Mouse (Mus musculus): Measurements from ENCODE around the gene Cdk5rap3.

The Cdk5rap3 gene

GRCm38 (mm10) chr11:96916044-96916884 lies at the start of gene Cdk5rap3:
TSS of gene Cdk5rap3 (minus strand) at chr11:96916496.
- DNase-seq (ENCODE audit: low read depth, low spot score): peak; percentile 99

- peak; percentile 92 for DNase-seq (ENCODE audit: low read depth, low spot score)
These were observed 47.3 kb upstream of the Cdk5rap3 start for GRCm38 (mm10) chr11:96963580-96963979.

- no peak for DNase-seq (ENCODE audit: low read depth, low spot score)
These were observed 40.9 kb upstream of the Cdk5rap3 start for GRCm38 (mm10) chr11:96957061-96957805.

DNA sequence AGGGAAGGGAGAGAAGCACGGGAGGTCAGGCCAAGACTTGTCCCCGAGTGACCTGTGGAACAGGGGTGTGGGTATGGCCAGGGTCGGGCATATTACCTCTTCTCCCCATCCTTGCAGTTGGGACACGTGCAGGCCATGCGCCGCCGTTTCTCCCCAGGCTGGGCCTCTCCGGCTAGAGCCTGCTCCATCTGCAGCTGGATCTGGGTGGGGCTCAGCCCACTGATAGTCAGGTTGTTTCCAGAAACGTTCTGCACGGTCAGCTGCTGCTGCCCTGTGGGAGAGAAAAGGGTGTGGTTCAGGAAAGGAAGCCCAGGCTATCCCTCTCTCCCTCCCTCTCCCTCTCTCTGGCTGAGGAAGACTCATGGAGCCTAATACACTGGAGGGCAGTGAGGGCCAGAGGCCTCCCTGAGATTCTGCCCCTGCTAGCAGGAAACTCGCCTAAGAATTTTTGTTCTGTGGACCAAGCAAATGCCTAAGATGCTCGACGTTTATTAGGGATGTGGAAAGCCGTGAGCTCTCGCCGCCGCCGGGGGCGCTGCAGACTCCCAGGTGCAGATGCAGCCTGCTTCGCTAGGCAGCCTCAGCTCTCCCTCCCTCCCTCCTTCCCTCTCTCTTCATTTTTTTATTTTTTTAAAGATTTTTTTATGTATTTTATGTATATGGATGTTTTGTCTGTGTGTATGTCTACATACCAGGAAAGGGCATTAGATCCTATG lies 39.9 kb upstream of the Cdk5rap3 start:
- peak; percentile 39 for DNase-seq (ENCODE audit: low read depth, low spot score)

DNA sequence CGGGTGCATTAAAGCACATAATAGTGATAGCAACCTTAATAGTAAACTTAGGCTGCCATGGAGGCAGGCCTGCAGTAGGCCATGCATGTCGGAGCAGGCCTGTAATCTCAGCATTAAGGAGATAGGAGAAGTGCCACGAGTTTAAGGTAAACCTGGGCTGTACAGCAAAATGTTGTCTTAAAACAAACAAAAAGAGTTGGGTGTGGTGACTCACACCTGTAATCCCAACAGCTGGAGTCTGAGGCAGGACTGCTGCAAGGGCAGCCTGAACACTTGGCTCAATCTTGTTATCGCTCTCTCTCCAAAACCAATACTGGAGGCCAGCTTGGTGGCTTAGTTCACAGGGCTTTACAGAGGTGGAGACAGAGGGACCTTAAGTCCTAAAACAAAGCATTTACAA lies 38.8 kb upstream of the Cdk5rap3 start:
- no peak for DNase-seq (ENCODE audit: low read depth, low spot score)

- no peak for DNase-seq (ENCODE audit: low read depth, low spot score)
These were observed 36.6 kb upstream of the Cdk5rap3 start for GRCm38 (mm10) chr11:96952896-96953295.

- DNase-seq (ENCODE audit: low read depth, low spot score): peak; percentile 72
These were observed 36.1 kb upstream of the Cdk5rap3 start for GRCm38 (mm10) chr11:96952426-96952825.

- no peak for DNase-seq (ENCODE audit: low read depth, low spot score)
These were observed 34.5 kb upstream of the Cdk5rap3 start for GRCm38 (mm10) chr11:96950767-96951166.

DNA sequence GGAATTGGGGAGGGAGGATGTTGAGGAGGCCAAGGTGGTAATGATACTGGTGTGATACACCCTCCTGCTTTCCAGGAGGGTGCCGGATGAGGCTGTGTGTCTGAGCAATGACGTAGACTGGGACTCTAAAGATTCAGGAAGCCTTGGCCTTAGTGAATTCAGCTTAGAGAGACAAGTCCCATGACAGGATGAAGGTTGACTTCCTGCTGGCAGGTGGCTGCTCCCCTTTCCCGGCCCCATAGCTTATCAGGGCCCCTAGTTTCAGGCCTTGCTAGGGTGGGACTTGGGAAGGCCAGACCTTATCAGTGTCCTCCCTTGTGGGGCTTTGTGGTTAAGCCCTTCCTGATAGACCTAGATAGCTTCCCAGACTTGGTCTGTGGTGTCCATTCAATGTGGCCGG lies 31.6 kb upstream of the Cdk5rap3 start:
- DNase-seq (ENCODE audit: low read depth, low spot score): no peak

GRCm38 (mm10) chr11:96946498-96946897 lies 30.2 kb upstream of the Cdk5rap3 start:
- no peak for DNase-seq (ENCODE audit: low read depth, low spot score)

DNA sequence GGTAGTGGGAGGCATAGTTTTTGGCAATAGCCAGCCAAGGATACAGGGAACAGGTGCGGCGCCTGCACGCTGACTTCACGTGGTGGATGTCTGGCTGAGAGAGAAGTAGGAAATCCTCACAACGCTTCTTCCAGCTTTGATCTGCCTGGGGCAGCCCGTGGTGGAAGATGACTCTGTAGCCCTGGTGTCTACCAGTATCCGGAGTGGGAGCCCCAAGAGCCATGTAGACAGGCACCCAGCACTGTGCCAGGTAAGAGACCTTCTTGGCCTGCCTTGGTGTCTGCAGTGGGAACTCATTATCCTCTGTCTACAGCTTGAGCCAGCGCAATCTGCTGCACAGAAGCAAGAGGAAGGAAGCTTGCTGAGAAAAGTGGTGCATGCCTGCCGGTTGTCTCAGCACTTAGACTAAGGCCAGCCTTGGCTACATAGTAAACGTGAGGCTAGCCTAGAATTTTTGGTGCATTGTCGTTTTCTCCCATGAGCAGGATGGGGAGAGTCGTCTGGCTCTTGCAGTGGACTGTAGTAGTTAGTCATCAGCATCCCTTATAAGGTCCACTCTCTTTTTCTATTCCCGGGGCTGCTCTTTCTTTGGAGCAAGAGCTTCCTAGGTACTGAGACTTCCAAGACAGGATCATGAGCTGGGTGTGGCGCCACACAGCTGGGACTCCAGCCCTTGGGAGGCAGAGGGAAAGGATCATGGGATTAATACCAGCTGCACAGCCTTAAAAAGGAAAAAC lies 28.7 kb upstream of the Cdk5rap3 start:
- no peak for DNase-seq (ENCODE audit: low read depth, low spot score)

DNA sequence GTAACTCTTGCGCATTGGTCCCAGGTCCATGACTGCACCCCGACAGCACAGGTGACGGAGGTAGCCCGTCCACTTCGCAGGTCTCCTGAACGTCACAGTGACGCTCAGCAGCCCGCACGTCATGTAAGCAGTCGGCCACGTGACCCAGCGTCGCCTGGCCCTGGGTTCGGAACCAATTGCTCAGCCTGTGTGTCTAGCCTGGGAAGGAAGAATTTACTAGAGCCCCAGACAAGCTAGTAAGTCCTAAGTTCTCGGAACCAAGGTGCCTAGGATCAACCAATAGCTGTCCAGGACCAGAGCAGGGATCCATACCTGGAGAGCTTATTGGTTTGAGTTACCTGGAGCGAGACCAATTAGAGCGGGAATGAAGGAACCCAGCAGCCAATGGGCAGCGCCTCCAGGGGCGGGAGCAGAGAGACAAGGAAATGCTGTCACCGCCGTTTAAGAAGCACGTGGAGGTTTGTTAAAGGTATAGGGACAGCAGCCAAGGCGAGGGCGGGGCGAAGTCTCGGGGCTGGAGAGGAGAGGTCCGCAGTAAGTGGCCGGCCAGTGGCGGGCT lies 27.5 kb upstream of the Cdk5rap3 start, which contains the start of gene Pnpo:
Gene Pnpo, minus strand, starts transcription at position 241 of the 559 bp plus-strand sequence.
- peak; percentile 99 for DNase-seq (ENCODE audit: low read depth, low spot score)

- no peak for DNase-seq (ENCODE audit: low read depth, low spot score)
These were observed 25.8 kb upstream of the Cdk5rap3 start for GRCm38 (mm10) chr11:96941989-96942590.

DNA sequence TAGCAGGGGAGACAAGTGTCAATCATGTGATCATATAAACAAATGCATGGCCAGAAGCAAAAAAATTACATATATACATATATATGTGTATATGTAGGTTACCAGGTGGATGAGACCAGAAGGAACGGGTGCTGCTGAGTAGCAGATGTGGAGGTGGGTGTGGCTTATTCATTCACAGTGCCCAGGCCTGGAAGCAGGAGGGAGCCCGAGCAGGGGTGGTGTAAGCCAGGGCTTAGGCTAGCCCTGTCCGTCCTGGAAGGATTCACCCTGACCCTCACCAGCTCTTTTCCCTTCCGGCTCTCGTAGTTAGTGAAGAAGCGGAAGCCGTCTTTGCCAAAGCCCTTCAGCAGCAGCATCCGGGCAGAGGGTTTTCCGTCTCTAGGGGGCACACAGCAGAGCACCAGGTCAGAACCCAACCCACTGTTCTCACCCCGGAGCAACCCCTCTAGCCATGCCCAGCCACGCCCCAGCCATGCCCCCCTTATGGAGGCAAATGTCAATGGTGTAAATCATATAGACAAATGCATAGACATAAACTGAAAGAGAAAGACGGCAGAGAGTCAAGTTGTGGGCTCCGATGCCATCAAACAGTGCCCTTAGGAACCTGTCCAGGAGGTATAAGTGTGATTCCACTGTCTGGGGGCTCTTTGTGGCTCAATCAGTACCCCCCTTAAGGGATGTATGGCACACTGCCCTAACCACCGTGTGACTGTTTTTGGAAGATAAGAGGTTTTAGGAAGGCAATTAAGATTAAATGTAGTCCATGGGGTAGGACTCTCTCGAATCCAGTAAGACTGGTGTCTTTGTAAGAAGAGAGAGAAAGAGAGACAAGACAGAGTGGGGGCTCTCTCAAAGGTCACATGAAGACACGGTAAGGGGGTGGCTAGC lies 24.5 kb upstream of the Cdk5rap3 start:
- DNase-seq (ENCODE audit: low read depth, low spot score): no peak

DNA sequence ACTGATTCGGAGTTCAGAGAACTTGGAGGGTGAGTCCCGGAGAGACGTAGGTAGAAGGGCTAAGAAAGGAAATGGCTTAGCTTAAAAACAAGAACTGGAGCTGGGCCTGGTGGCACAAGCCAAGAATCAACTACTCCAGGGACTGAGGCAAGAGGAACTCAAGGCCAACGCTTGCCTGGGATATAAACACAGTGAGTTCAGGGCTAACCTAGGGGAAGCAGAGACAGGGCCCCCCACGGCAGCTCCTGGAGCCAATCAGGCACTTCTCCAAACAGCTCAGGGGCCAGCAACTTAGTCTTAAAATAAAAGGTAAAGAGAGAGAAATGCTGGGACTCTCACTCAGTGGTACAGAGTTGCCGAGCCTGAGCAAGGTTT lies 22.1 kb upstream of the Cdk5rap3 start:
- DNase-seq (ENCODE audit: low read depth, low spot score): no peak

DNA sequence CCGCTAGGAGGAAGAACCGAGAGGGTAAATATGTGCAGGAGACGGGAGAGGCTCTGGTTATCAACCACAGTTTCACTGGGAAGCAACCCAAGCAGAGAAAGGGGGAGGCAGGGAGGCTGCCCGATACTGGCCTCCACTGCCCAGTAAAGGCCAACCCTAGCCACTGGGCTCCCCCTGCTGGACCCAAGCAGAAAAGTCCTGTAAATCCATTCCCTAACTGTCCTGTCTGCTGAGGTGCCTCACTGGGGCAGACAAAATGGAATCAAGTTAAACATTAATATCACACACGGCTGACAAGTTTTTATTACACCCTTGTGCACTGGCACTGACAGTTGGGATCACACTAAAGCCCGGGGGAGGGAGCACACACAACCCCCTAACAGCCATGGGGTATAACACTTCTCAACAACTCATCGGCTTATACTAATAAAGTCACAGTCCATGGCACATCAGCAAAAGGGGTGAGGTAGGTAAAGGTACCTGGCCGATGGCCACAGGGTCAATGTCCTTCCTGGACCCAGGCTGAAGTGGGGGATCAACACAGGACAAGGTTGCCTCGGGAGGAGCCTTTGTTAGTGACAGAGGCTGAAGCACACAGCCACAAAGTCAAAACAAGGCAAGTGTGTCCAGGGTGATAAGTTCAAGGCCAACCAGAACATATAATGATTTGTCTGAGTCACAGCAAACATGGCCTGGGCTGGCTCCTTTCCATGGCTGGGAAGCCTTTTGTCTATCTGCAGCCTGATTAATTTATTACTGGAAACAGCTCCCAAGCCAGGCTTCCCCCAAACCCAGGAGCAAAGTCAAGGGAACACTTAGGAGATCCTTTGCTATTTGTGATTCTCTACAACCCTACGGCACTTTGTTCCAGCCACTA lies 21.5 kb upstream of the Cdk5rap3 start:
- DNase-seq (ENCODE audit: low read depth, low spot score): peak; percentile 45

- no peak for DNase-seq (ENCODE audit: low read depth, low spot score)
These were observed 19.8 kb upstream of the Cdk5rap3 start for GRCm38 (mm10) chr11:96935872-96936650.

DNA sequence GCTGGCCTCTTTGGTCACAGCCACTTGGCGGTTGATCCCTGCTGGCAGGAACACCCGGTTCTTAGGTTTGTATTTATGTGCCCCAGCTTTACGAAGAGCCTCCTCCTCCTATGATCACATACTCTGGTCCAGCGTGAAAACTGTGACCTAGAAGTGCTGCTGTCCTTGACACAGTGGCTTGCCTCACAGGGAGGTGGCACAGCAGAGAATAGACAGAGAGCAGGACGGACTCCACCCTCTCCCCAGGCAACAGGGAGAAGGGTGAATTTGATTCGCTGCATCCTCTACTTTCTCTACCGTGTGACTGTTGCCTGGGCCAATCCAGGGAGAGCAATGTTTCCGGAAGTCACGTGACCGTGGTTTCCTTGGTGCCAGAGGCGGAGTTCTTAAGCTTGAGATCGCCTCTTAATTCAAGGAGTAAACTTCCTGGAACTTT lies 18.6 kb upstream of the Cdk5rap3 start:
- peak; percentile 80 for DNase-seq (ENCODE audit: low read depth, low spot score)

All from brain, adult 2 months (tissue).